Mouse (Mus musculus) MEL (cell line): Measurements from ENCODE around the gene Ccnd1.

Experiments
- CHD2 ChIP-seq: IDR thresholded peaks from 2 replicates; pipeline ENCODE4 v1.6.1; 2011; ENCODE audit warnings: low read length, improper control_type of control experiment
- CTCF ChIP-seq, 3 experiments: IDR thresholded peaks in 2 of 3; conservative IDR thresholded peaks in 1 of 3; 2 replicates each; pipeline ENCODE4 v1.5.1; 2011 to 2012; ENCODE audit warnings: low read length in 3 of 3, low read depth in 2 of 3, mild to moderate bottlenecking in 2 of 3, improper control_type of control experiment in 1 of 3, inconsistent platforms in 1 of 3, mixed read lengths in 1 of 3, moderate library complexity in 1 of 3; ENCODE audit not compliant: control insufficient read depth in 1 of 3, insufficient read depth in 1 of 3, poor library complexity in 1 of 3, severe bottlenecking in 1 of 3
- EP300 ChIP-seq, 2 experiments: IDR thresholded peaks; 2 replicates each; pipeline ENCODE4 v1.6.1; 2011; ENCODE audit warnings: improper control_type of control experiment in 2 of 2, low read length in 2 of 2, low read depth in 1 of 2, mild to moderate bottlenecking in 1 of 2
- MAZ ChIP-seq: IDR thresholded peaks from 2 replicates; pipeline ENCODE4 v1.6.1; 2012; ENCODE audit warnings: low read depth, mild to moderate bottlenecking, inconsistent platforms, low read length, improper control_type of control experiment
- ZC3H11A ChIP-seq: IDR thresholded peaks from 2 replicates; pipeline ENCODE4 v1.6.1; 2012; ENCODE audit warnings: low read depth, mild to moderate bottlenecking, inconsistent platforms, low read length, improper control_type of control experiment
- ZKSCAN1 ChIP-seq: IDR thresholded peaks from 2 replicates; pipeline ENCODE4 v1.6.1; 2012; ENCODE audit warnings: low read depth, mild to moderate bottlenecking, inconsistent platforms, low read length, improper control_type of control experiment, moderate library complexity
- ZMIZ1 ChIP-seq: IDR thresholded peaks from 2 replicates; pipeline ENCODE4 v1.6.1; 2012; ENCODE audit warnings: low read depth, mild to moderate bottlenecking, inconsistent platforms, low read length, improper control_type of control experiment, moderate library complexity
- ZNF384 ChIP-seq: IDR thresholded peaks from 2 replicates; pipeline ENCODE4 v1.6.1; 2012; ENCODE audit warnings: low read depth, mild to moderate bottlenecking, inconsistent platforms, low read length, improper control_type of control experiment

DNA sequence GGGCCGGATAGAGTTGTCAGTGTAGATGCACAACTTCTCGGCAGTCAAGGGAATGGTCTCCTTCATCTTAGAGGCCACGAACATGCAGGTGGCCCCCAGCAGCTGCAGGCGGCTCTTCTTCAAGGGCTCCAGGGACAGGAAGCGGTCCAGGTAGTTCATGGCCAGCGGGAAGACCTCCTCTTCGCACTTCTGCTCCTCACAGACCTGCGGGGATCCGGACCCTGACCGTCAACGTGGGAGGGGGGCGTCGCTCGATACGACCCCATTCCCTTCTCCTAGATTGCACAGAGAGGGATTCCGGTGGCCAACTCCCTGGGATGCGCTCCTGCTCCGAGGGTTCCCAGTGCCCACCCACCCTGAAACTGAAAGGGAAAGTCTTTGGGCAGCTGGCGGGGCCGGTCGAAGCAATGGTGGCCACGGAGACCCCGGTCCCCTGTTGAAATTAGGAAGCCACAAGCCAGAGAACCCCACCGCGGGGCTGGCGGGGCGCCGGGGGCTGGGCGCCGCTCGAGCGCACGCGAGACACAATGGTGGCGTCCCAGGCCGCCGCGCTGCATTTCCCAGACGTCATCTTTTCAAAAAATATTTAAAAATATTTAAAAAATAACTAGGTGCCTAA is 1.7 kb downstream of the Ccnd1 start:
- TF ChIP-seq ZNF384, result no peak
- TF ChIP-seq ZKSCAN1, result no peak
- no peak for TF ChIP-seq MAZ
- no peak for TF ChIP-seq CHD2
- no peak for TF ChIP-seq EP300 (IDR thresholded peaks at IDR 0.05; ENCODE audit: low read depth in 1 of 2, low read length in 2 of 2)
- no peak for TF ChIP-seq ZC3H11A
- TF ChIP-seq ZMIZ1, result no peak
- TF ChIP-seq CTCF (IDR thresholded peaks at IDR 0.05 in 2 of 3, conservative IDR thresholded peaks at IDR 0.05 in 1 of 3; ENCODE audit: control insufficient read depth in 1 of 3, insufficient read depth in 1 of 3, low read depth in 2 of 3, low read length in 3 of 3, poor library complexity in 1 of 3, severe bottlenecking in 1 of 3), result no peak
